Mouse (Mus musculus): ENCODE results near the gene Lct.
"Not testable (repeated sequence)": the region's sequence is repeated elsewhere in the genome, so short reads cannot be mapped to it uniquely, and the experiment has no call there.

Gene Lct

DNA sequence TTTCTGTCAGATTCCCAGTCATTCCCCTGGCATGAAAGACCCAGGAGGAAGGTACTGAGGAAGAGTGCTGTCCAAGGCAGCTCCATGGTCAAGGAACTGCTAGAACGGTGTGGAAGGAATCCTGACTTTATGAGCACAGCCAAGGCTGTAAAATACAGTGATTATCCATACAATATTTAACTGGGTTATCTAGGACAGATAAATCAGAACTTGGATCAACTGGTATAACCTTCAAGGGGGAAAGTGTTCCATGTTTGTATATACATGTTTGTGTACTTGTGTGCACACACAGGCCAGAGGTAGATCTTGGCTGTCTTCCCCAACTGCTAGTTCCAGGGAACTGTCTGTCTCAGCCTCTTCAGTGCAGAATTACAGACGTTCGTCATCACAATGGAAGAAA, at the start of gene Lct:
Gene Lct, minus strand, starts transcription at position 101 of the 400 bp plus-strand sequence.
- DNase-seq (ENCODE audit: low spot score): no peak

- DNase-seq (ENCODE audit: low spot score): no peak
Observed at GRCm38 (mm10) chr1:128376841-128377240, 48.7 kb upstream of the Lct start.

GRCm38 (mm10) chr1:128372143-128372860, 44.2 kb upstream of the Lct start:
- no peak for DNase-seq (ENCODE audit: low spot score)

GRCm38 (mm10) chr1:128368732-128369441, 40.8 kb upstream of the Lct start:
- DNase-seq (ENCODE audit: low spot score): no peak

DNA sequence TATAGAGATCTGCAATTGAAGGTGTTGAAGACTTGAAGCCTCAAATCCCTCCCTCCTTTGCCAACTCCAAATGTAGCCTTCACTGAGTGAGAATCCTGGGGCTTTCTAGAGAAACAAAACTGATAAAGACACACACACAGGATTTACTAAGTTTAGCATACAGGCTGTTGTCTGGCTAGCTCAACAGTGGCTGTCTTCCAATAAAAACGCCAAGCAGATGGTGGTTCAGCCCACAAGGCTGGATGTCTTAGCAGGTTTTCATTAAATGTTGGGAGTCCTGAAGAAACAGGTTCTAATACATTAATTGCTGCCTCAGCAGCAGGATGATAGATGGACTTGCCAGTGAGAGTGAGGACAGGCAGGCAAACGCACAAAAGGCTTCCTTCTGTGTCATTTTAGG, 32.5 kb upstream of the Lct start:
- DNase-seq (ENCODE audit: low spot score): no peak

- peak; percentile 87 for DNase-seq (ENCODE audit: low spot score)
Observed at GRCm38 (mm10) chr1:128359554-128360376, 31.6 kb upstream of the Lct start, which contains the start of gene Mcm6. Gene Mcm6 (minus strand): TSS chr1:128359664.

DNA sequence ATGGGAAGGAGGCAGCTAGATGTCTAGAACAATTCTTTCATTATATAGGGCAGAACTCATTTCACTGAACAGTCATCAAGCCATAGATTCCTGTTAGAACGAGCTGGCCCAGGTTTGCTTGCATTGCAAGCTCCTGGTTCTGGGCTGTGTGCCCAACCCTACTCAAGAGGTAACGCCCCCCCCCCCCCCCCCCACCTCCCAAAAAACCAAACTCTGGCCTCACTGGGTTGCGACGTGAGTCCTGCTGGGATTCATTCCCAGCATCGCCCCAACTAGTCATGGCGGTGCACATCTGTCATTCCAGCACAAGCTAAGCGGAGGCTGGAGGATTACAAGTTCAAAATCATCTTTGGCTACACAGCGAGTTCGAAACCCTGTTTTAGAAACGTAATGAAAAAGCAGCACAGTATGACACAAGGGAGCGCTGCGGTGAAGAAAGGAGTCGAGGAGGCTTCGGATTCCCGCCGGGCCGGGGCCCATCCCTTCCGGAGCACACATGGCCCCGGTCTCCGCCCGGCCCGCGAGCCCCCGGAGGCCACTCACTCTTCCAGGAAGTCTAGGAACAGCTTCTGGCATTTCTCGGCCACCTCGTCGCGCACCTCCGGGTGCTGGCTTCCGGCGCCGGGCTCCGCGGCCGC, 30.9 kb upstream of the Lct start:
- DNase-seq (ENCODE audit: low spot score): no peak

DNA sequence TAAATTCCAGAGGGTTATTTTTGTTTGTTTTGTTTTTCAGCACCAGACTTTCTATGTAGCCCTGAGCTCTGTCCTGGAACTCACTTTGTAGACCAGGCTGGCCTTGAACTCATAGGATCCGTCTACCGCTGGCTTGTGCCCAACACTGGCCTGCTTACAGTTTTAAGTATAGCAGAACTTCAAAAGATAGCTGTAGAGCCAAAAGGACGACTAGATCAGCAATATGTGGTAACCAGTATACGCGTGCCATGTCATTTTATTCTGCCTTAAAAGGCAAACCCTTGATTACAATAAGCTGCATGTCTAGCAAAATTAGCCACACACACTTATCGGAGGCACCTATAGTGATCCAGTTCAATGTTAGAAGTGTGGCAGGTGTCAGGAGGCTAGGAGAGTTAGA, 30.2 kb upstream of the Lct start:
- no peak for DNase-seq (ENCODE audit: low spot score)

DNA sequence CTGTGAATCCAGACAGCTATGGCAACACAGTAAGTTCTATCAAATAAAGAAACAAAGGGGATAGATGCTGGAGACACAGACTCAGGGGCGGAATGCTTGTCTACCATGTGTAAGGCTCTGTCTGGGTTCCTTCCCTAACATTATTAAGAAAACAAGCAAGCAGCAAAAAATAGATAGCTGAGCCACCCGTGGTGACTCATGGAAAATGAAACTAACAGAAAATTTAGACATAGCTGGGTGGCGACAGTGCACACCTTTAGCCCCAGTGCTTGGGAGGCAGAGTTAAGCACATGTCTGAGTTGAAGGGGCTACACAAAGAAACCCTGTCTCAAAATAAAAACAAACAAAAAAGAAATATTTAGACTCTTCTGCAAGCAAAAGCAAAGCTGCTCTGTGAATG, 29.3 kb upstream of the Lct start:
- DNase-seq (ENCODE audit: low spot score): no peak

DNA sequence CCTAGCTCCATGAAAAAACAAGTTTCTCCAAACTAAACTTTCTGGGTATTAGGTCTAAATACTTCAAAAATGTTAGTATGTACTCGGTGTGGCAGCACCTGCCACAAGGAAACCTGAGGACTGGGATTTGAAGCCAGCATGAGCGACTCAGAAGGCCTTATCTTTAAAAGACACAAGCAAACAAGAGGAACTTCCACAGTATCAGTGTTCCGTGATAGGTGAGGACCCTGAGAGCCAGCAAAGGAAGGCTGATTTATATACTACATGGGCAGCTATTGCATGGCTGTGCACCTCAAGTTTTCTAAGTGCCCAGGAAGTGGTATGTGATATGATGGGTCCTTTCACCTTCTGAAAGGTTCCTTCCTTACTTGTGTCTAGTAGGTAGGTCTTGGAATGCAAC, 25.0 kb upstream of the Lct start:
- DNase-seq (ENCODE audit: low spot score): no peak

- no peak for DNase-seq (ENCODE audit: low spot score)
Observed at GRCm38 (mm10) chr1:128344232-128344631, 16.1 kb upstream of the Lct start.

GRCm38 (mm10) chr1:128337708-128338320, 9.7 kb upstream of the Lct start:
- no peak for DNase-seq (ENCODE audit: low spot score)

GRCm38 (mm10) chr1:128330313-128330712, 2.2 kb upstream of the Lct start:
- DNase-seq (ENCODE audit: low spot score): no peak

DNA sequence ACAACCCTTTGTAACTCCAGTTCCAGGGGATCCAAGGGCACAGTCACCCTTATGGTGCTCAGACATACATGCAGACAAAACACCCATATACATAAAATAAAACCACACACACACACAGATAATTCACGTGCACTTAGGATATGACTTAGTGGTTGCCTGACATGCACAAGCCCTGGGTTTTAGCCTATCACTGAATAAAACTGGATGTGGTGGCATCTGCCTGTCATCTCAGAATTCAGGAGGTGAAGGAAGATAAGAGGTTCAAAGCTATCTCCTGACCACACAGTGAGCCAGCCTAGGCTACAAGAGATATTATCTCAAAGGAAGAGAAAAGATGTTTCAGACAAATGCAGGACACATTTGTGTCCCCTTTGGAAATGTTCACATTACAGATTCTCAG, 953 bp downstream of the Lct start:
- no peak for DNase-seq (ENCODE audit: low spot score)

DNA sequence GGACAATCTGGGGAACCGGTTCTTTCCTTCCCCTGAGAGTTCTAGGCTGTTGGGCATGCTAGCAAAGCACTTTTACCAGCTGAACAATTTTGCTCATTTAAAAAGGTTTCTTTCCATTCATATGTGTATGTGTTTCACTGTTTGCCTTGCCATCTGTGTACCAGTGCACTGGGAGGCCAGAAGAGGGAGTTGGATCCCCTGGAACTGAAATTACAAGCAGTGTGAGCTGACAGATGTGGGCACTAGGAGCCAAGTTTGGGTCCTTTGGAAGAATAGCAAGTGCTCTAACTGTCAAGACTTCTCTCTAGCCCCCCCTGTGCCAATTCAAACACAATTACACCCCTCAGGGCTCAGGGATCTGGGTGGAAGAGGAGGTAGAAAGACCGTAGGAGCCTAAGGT, 3.3 kb downstream of the Lct start:
- DNase-seq (ENCODE audit: low spot score): no peak

- DNase-seq (ENCODE audit: low spot score): no peak
Observed at GRCm38 (mm10) chr1:128323026-128323643, 5.0 kb downstream of the Lct start.

GRCm38 (mm10) chr1:128319266-128319665, 8.9 kb downstream of the Lct start:
- DNase-seq (ENCODE audit: low spot score): not testable (repeated sequence)

DNA sequence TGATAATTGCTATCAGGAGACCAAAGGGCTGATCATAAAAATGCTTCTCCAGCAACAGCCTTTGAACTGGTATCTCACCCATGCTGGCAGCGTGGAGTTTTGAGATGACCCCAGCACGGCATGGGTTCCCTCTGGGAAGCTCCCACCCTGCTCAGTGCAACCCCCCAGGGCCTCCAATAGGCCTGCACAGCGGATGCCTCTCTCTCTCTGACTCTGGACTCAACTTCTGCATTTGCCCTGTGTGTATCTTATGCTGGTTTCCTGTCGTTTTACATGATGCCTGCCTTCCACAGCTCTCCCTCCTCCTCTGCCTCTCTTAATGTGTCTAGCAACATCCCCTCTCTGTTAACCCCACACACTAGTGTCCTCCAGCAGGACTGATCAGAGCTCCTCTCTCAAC, 13.5 kb downstream of the Lct start:
- DNase-seq (ENCODE audit: low spot score): no peak

GRCm38 (mm10) chr1:128309043-128309442, 19.1 kb downstream of the Lct start:
- no peak for DNase-seq (ENCODE audit: low spot score)

DNA sequence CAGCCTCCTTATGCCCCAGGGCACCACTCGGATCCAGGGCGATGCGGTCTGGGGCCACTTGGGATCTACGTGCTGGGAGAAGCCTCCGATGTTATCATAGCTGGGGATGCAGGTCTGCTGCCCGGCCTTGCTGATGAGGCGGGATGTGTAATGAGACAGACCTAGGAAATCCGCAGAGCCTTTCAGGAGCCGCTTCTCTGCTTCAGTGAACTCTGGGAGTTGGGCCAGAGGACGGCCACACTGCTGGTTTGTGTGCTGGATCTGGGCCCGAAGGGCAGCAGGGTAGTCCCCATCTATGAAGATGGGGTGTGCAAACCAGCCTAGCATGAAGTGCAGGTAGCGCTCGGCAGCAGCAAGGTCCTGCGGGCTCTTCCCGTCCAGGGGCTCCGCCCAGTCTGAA, 24.2 kb downstream of the Lct start:
- no peak for DNase-seq (ENCODE audit: low spot score)

Measured in left cerebral cortex, adult 11 months (tissue).